Comparison of ENCODE assay signal across 30 mouse cellular contexts in the genomic region with DNA sequence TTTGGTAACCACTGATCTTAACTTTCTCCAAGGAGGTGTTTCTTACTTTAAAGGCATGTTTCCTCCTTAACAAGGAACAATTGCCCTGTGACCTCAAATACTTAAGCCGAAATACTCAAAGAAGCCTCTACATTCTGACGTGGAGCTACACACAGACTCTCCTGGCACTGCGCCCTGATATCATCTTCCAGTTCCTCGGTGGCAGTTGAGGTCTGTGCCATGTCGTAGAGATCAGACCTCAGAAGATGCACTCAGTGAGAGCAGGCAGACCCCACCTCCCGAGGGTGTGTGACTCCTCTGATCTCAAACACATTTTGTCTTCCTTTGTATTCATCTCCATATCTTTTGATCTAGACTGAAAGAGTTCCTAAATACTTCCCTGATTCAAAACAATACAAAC.
A peak's percentile ranks its signal among the peaks of the same experiment; 100 is the strongest.
DNase-seq lines count a peak whose midpoint lies in the region; ATAC-seq and TF ChIP-seq lines count a peak whose summit lies in the region.
"Had no signal": no experiment of that assay in that cellular context is flagged by ENCODE, and none has a peak within 500 bp of the region (broad histone marks: within the 10 kb centered on the region; RNA-seq: fewer than 3 reads in every experiment).

No protein-coding gene starts in this region.

- no peaks in the 10 kb centered on the region for H3K36me3 ChIP-seq in thymus, adult 2 months (ENCODE audit: control insufficient read depth, insufficient read depth, low read length)
- H3K36me3 ChIP-seq: embryonic facial prominence, embryonic 10.5 days; embryonic facial prominence, embryonic 15.5 days; G1E; hindbrain, embryonic 13.5 days; kidney, embryonic 15.5 days; liver, embryonic 12.5 days; neural tube, embryonic 13.5 days; stomach, embryonic 15.5 days had no signal

- H3K4me3 ChIP-seq in thymus, adult 2 months (ENCODE audit: control insufficient read depth, insufficient read depth, low read length), result no peak overlapping the region
- H3K4me3 ChIP-seq: embryonic facial prominence, embryonic 10.5 days; embryonic facial prominence, embryonic 15.5 days; forebrain, embryonic 13.5 days; hindbrain, embryonic 13.5 days; kidney, embryonic 15.5 days; left cerebral cortex, adult 2 months; liver, embryonic 12.5 days; myocyte; neural tube, embryonic 13.5 days; stomach, embryonic 15.5 days had no signal

- DNase-seq in gastrocnemius, postnatal 10 days, result peak; percentile 5
- no peak for DNase-seq in gastrocnemius, postnatal 36 days
- peak; percentile 6 for DNase-seq in T-cell, adult 2 months (ENCODE audit: low spot score)
- DNase-seq in thymus, adult 2 months, result peak; percentile 33
- peak; percentile 32 to 59 for DNase-seq in thymus, postnatal 36 days
- no peak for DNase-seq in spleen, postnatal 10 days (ENCODE audit: low spot score in 2 of 2)
- DNase-seq: adrenal gland, postnatal 10 days; cerebellum, adult 11 months; cerebellum, adult 9-10 months; gastrocnemius, postnatal 14 days; heart, adult 11 months; heart, postnatal 4 days; kidney, adult 18-20 months; kidney, postnatal 25 days; liver, postnatal 0 days; lung, postnatal 36 days; right cerebral cortex, postnatal 14 days had no signal

- TF ChIP-seq CTCF in thymus, adult 2 months (IDR thresholded peaks at IDR 0.05; ENCODE audit: borderline replicate concordance, control insufficient read depth, extremely low read depth, insufficient read depth, low read length, poor library complexity), result no peak

- peaks cover 2% of the 10 kb centered on the region for H3K4me1 ChIP-seq in thymus, adult 2 months (replicated peaks; ENCODE audit: control insufficient read depth, insufficient read depth, low read length)
- H3K4me1 ChIP-seq: embryonic facial prominence, embryonic 15.5 days; liver, embryonic 12.5 days; stomach, embryonic 15.5 days had no signal

- H3K27ac ChIP-seq in thymus, adult 2 months (ENCODE audit: control insufficient read depth, insufficient read depth, low read length), result no peak overlapping the region
- H3K27ac ChIP-seq: embryonic facial prominence, embryonic 10.5 days; embryonic facial prominence, embryonic 15.5 days; forebrain, embryonic 13.5 days; hindbrain, embryonic 13.5 days; kidney, embryonic 15.5 days; left cerebral cortex, adult 2 months; liver, embryonic 12.5 days; neural tube, embryonic 13.5 days; stomach, embryonic 15.5 days had no signal

- no peak for ATAC-seq in inflammation-experienced regulatory T-cells, adult 6 months
- ATAC-seq: forebrain, embryonic 13.5 days; liver, embryonic 12.5 days; liver, postnatal 0 days; midbrain, embryonic 16.5 days had no signal

- intact Hi-C loops in gastrocnemius, postnatal 36 days (cut with DNase I), result no loop called here

- no peaks in the 10 kb centered on the region for H3K27me3 ChIP-seq in thymus, adult 2 months (ENCODE audit: control insufficient read depth, insufficient read depth, low read length)
- H3K27me3 ChIP-seq: embryonic facial prominence, embryonic 15.5 days; forebrain, embryonic 13.5 days; hindbrain, embryonic 13.5 days; kidney, embryonic 15.5 days; liver, embryonic 12.5 days; neural tube, embryonic 13.5 days; stomach, embryonic 15.5 days had no signal

- TF ChIP-seq POLR2A in thymus, adult 2 months (IDR thresholded peaks at IDR 0.05; ENCODE audit: control insufficient read depth, extremely low read depth, insufficient read depth, low read length, poor library complexity), result no peak

- 3% methylated on average over 6 of the region's 6 CpGs for WGBS in thymus, adult 2 months

Comparison
In these comparisons a context has a peak if more than half of its experiments do, and no peak if none do; other contexts are left out.
1. DNase-seq: peak in gastrocnemius, postnatal 10 days (single experiment), T-cell, adult 2 months (single experiment), thymus, adult 2 months (single experiment) and thymus, postnatal 36 days (2 of 2); none in gastrocnemius, postnatal 36 days (0 of 2) and spleen, postnatal 10 days (0 of 2).